Mouse (Mus musculus) duodenum, adult 2 months (tissue): Measurements from ENCODE around the gene Hspa12a. TPM values are rescaled to one million over a fixed set of nuclear protein-coding genes. Genes with fewer than 3 reads are reported as not detected.

Experiments used
- polyA plus RNA-seq: library from polyadenylated mRNA; depleted of rRNA; stranded (reverse); fragments of >200 nt; gene quantifications from 2 replicates; pipeline ENCODE4 v1.2.3, GENCODE M21; 2012; ENCODE audit warnings: low replicate concordance; rRNA removed

The Hspa12a gene
- polyA plus RNA-seq: 4.1 and 6.1 TPM in 2 replicates

GRCm38 (mm10) chr19:58942841-58943828, at the start of gene Hspa12a, which contains the start of gene Eno4:
TSS of gene Hspa12a (minus strand) at chr19:58943654.
TSS of gene Eno4 (plus strand) at chr19:58943425.

GRCm38 (mm10) chr19:58794284-58794683, 149.2 kb downstream of the Hspa12a start, which contains the start of gene 1700019N19Rik:
TSS of gene 1700019N19Rik (minus strand) at chr19:58794461.

GRCm38 (mm10) chr19:58759423-58759822, 184.0 kb downstream of the Hspa12a start, which contains the start of gene Pnliprp2:
TSS of gene Pnliprp2 (plus strand) at chr19:58759719.

Other genes with a start within 250 kb of the Hspa12a start
- 1.9 and 174 TPM in 2 replicates for gene Pnliprp1, start 214.8 kb downstream of the Hspa12a start, polyA plus RNA-seq
- gene Pnliprp2, start 183.9 kb downstream of the Hspa12a start, polyA plus RNA-seq: 18.4 and 26.3 TPM in 2 replicates
- not detected in 2 replicates for gene 1700019N19Rik, start 149.2 kb downstream of the Hspa12a start, polyA plus RNA-seq
- gene Eno4, start 229 bp downstream of the Hspa12a start, polyA plus RNA-seq: not detected in 2 replicates
- gene Shtn1, start 132.4 kb upstream of the Hspa12a start, polyA plus RNA-seq: 0.45 and 1.3 TPM in 2 replicates
- gene Vax1, start 226.4 kb upstream of the Hspa12a start, polyA plus RNA-seq: not detected in 2 replicates